Mouse (Mus musculus) CD4-positive, CD25-positive, alpha-beta regulatory T cell, adult 4 months (primary cell): ENCODE measurements around the gene Rps15. TPM values are rescaled to one million over a fixed set of nuclear protein-coding genes. Genes with fewer than 3 reads are reported as not detected.
"Not testable (repeated sequence)": the region's sequence is repeated elsewhere in the genome, so short reads cannot be mapped to it uniquely, and the experiment has no call there.

Experiments used
- ATAC-seq: one replicate; pipeline ENCODE4 v1.8.0; 2017
- polyA plus RNA-seq, 2 experiments: library from polyadenylated mRNA; unstranded; fragments of 100-300 nt; shearing (Covaris generic); gene quantifications; one replicate each; pipeline ENCODE4 v1.2.1; 2017

Gene Rps15
- 1,000 to 10,000 TPM; 1,622 to 1,794 TPM for polyA plus RNA-seq

DNA sequence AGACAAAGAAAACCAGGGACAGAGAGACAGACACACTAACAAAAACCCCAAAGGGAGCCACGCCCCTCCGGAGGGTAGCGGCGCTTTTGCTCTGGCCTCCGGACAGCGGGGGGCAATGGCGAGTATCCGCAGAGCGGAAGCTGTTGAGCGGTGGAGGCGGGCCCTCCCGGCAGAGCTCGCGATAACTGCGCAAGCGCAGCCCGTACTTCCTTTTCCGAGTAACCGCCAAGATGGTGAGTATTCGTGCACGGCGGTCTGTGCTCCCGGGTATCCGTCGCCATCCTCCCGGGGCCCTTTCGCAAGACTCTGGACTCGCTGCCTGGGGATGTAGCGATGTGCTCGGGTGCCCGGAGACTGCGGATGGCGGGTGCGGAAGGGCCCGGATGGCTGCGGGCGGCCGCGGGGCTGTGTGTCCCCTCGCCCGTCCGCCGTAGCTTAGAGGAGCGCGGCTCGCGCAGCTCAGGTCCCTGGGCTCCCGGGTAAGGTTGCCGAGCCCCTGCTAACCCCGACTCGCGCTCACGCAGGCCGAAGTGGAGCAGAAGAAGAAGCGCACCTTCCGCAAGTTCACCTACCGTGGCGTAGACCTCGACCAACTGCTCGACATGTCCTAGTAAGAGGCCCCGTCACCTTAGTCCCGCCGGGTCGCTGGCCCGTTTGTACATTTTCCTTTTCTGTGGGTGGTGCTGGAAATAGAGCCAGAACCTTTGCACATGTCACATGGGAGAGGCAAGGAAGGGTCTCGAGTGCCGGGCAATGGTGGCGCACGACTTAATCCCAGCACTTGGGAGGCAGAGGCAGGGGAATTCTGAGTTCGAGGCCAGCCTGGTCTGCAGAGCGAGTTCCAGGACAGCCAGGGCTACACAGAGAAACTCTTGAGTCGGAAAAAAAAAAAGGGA is at the start of gene Rps15:
Gene Rps15 (plus strand): TSS at position 203 of the 896 bp plus-strand sequence.
- ATAC-seq = peak; percentile 91

DNA sequence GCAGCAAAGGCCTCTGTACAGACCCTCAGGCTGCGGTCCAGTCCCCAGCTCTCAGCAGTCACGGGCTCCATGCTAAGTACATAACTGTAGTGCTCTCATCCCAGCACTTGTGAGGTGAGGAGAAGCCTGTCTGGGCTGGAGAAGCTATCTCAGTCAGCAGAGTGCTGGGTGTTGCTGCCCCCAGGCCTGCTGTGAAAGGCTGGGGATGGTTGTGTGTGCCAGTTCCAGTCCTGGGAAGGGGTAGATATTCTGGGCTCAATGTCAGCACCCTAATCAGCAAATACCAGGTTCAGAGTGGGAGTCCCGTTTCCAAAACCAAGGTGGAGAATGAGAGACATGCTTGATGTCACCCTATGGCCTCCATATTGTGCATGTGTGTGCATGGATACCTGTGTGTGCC is 49.6 kb upstream of the Rps15 start:
- no peak for ATAC-seq

DNA sequence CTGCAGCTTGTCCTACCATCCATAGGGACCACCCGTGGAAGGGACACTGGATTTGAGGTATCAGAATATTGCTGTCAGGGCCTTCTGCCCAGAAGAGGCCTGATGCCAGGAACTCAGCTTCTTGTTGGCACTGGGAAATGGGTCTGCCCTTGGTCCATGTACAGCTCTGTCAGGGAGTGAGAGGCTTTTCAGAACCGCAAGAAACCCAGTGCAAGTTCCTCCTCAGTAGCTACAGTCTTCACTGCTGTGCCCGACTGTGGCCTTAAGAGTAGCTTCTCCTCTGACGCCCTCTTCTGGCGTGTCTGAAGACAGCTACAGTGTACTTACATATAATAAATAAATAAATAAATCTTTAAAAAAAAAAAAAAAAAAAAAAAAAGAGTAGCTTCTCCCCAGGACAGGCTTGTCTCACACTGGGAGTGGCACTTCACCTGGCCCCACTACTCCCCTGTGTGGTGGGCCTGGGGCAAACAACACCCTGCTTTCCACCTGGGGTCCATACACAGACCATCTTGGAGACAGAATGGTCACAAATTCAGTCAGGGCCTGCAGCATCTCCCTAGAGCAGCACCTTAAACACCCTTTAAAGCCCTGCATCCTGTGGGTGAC is 47.4 kb upstream of the Rps15 start:
- no peak for ATAC-seq

DNA sequence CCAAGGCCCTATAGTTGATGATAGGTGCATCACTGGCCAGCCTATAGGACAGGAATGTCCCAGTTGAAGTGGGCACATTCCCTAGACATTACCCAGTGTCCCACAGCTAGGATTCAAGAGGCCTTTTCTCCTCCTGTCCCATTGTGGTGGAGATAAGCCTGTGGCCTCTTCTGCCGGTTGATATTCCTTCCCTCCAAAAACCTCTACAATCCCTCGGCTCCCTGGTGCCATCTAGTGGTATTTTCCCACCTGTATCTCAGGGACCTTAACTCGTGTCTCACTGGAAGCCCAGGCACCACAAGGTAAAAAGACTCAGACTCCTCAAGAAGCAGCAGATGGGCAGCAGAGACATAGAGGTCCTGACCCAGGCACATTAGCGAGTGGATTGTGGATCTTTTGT is 46.7 kb upstream of the Rps15 start:
- ATAC-seq = no peak

DNA sequence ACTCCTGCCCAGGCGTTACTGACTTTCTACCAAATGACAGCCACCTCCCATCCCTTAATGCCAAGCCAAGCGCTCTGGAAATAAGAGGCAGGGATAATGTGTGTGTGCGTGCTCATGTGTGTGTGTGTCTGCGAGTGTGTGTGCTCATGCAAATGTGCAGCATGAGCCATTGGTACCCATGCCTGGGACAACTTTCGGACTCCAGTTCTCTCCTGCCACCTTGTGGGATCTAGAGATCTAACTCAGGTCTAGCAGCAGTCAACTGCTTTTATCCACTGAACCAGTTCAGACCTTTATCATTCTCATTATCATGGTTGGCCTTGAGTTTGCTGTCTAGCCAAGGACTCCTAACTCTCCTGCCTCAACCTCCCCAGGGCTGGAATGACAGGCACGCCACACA is 44.4 kb upstream of the Rps15 start:
- ATAC-seq = no peak

DNA sequence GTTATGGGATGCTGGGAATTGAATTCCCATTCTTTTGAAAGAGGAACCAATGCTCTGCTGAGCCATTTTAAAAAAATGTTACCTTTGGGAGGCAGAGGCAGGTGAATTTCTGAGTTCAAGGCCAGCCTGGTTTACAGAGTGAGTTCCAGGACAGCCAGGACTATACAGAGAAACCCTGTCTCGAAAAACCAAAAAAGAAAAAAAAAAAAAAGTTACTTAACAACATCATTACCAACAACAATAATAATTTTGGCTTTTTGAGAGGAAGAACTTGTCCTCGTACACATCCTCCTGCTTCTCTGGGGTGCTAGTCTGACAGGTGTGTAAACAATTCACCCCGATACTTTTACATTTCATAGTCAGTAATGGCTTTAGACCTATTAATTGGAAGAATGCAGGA is 43.8 kb upstream of the Rps15 start:
- ATAC-seq = not testable (repeated sequence)

DNA sequence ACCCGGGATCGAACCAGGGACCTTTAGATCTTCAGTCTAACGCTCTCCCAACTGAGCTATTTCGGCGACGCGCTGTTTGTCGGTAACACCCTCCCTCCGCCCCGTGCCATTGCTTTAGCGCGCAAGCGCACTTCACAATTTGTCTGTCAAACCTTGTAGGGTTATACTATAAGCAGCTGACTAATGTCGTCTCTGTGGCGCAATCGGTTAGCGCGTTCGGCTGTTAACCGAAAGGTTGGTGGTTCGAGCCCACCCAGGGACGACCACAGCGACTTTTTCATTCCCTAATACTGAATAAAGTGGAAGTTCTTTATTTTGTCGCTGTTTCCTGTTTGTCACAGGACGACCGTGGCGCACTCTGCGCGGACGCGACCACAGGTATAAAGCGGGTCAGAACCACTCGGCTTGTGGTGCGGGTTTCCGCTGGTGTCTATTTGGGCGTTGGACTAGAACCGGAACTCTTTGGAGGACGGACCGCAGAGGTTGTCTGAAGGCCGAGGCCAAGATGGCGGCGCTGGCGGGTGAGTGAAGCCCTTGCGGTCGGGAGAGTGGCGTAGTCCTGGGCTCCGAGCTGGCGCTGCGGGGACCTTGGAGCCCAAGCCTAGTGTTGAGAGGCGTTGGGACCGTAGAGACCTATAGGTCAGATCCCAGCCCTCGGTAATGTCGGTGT is 43.1 kb upstream of the Rps15 start, which contains the start of gene Ndufs7:
Gene Ndufs7 (plus strand): TSS at position 151 of the 670 bp plus-strand sequence.
- ATAC-seq = peak; percentile 83

DNA sequence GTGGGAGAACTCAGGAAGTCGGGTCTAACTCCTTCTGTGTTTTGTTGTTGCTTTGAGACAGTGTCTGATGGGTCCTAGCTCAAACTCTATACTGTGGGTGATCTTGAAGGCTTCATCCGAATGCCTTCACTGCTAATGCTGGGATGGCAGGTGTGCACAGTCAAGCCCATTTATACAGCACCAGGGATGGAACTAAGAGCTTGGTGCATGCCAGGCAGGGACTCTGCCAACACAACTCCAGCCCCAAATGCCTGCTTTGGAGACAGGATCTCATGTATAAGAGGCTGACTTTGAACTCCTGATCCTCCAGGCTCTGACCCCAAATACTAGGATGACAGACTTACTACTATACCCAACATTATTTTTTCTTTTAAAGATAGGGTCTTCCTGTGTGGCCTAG is 42.2 kb upstream of the Rps15 start:
- ATAC-seq = no peak

DNA sequence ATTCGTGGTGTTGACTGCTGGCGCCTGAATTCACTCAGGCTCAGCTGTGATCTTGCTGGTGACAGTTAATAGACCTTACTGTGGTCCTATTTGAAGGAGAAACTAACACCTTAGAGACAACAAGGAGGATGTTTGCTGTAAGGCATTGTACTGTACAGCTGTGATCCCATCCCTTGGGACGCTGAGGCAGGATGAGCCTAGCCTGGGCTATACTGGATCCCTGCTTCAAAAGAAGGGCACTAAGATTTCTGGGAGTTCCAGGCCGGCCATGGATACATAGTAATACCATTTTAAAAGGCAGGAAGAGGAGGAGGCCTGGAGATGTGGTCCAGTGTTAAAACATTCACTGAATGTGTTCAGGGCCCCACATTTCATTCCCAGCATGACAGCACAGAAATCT is 41.7 kb upstream of the Rps15 start:
- ATAC-seq = no peak

DNA sequence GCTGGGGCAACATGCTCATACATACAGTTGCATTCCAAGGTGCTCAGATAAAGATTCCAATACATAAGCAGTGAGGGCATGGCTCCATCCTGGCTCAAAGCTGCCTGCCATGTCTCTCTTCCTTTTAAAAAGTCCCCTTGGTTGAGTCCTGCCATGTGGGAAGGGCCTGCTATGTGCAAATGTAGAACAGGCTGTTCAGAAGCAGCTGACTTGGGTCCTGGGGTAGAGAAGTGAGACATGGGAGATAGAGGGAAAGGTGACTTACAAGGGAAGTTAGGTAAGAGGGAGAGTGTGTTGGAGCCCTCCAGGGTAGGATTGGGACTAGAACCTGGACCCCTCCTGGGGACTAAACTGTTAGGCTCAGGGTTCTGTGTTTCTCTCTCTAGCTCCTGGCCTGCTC is 40.2 kb upstream of the Rps15 start:
- no peak for ATAC-seq

DNA sequence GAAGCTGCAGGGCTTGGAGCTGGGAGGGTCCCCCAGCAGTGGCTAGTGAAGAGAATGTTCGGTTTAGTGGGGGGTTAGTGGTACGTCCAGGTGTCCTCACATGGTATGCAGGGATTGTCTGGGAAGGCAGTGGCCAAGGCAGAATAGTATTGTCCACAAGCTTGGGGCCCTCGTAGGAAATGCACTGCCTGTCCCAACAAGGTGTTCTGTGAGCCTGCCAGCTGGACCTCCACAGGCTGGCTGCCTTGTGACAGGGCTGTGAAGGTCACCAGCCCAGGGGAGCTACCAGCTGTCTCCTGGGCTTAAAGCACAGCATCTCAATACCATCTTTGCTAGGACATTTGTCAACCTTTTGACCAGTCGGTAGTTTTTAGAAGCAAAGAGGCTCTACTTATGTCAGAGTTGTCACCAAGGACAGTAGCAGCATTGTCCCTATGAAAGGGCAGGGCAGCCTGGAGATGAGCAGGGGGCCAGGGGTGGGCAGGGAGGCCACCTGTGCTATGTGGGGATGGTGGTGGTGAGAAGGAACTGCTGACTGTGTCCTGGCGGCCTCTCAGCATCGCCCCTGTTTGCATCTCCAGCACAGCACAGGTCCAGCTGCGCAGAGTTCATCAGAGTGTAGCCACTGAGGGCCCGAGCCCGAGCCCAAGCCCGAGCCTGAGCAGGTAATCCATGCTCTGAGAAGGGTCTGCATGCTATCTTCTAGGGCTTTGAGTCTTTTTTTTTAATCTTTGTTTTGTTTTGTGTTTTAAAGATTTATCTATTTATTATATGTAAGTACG is 39.6 kb upstream of the Rps15 start:
- no peak for ATAC-seq

DNA sequence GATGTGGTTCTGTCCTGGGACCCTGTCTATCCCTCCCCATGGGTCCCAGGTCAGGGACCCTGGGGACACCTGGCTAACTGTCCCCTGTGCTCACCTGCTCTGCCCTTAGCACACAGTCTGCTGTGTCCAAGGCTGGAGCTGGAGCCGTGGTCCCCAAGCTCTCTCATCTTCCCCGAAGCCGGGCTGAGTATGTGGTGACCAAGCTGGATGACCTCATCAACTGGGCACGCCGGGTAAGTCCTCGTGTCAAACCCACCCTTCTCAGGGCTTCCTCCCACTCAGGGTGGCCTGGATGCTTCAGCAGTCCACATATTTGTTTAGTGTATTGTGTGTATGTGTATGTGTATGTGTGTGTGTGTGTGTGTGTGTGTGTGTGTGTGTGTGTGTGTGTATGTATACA is 38.7 kb upstream of the Rps15 start:
- no peak for ATAC-seq

DNA sequence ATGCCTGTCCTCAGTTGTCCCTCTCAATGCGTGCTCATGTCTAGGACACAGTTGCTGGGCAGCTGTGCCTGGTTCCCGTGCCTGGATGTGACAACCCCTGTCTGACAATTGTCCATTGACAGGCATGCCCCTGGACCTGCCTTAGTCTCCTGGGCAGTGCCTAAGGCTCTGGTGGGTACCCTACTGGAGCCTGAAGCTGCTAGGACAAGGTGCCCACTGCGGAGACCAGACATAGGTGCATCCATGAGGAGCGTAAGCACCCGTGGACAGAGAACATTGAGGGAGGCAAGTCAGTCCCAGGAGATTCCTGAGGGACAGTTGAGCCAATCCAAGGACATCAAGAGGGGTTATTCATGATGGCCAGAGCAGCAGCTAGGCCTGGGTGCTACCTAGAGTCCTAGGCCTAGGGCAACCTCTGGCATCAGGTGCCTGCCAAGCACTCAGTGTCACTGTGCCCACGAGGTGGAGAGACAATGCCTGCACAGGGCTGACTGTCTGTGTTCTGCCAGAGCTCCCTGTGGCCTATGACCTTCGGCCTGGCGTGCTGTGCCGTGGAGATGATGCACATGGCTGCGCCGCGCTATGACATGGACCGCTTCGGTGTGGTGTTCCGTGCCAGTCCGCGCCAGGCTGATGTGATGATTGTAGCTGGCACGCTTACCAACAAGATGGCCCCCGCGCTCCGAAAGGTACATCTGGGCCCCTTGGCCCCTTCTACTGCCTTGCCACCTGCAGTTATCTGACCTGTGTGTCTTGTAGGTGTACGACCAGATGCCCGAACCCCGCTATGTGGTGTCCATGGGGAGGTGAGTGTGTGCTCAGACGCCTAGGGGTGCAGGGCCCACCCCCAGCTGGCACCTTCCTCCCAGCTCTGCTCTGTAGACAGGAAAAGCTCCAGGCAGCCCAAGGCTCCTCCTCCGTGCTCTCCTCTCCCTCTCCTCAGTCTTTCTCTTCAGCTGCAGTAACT is 37.6 kb upstream of the Rps15 start:
- ATAC-seq = no peak

DNA sequence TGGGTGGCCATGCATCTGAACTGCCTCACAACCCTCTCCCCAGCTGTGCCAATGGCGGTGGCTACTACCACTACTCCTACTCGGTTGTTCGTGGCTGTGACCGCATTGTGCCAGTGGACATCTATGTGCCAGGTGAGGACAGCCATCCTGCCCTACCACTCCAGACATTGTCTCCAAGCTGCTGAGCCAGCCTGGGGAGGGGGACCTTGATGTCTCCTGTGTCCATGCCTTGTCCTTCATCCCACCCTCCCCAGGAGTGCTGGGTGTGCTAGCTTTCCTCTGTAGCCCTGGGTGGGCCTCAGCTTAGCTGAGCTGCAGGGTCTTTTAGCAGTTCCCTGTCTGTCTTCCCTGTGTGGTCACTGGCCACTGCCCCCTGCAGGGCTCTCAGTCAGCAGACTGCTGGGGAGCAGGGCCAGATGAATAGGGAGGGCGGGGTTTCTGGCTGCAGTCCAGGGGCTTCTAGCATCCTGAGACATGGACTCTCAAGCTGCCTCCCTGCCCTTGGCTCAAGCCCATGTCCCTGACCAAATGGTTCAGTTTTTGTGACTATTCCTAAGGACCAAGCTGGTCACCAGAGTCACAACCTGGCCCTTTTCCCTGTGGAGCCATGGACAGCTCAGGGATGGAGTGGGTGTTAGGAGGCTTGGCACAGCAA is 36.2 kb upstream of the Rps15 start:
- ATAC-seq = no peak

DNA sequence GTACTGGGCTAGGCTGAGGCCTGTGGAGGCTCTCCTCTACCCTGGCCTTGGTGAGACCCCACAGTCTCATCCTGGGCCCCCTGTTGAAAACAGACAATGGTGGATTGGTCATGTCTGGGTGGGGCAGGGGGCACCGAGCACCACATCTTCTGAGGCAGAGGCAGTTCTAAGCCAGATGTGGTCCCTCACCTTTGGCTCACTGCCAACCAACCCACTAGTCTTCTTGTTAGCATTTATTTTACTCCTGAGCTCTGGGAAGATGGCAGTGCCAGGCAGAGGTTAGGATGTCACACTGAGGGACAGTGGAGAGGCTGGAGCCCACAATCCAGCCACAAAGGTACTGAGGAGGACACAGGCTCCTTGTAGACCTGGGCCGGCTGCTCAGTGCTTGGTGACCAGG is 34.3 kb upstream of the Rps15 start:
- ATAC-seq = no peak

DNA sequence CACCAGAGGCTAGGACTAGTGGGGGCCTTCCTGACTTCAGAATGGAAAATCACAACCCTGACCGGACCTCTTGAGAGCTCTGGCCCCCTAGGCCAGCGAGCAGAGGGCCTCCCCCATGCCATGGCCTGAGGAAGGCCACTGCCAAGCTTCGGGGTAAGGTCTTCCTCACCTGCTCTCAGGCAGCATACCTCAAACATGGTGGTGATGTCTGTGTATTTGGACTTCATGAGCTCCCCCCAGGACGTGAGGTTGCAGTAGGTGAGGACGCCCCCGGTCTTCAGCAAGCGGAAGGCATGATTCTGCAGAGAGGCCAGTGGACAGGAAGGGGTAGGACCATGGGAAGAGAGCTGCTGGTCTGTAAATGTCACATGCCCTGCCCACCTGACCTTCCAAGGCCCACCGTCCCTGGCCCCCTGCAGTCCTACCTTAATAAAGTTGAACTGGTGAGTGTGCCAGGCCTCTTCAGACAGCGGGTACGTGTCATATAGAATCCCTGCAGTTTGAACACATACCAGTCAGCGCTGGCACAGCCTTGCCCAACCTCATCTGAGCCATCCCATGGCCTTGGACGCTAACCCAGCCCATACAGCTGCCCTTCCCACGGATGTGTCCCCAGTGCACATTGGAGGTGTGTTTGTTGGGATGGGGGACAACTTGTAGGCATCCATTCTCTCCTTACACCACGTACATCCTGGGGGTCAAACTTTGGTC is 33.3 kb upstream of the Rps15 start:
- no peak for ATAC-seq

DNA sequence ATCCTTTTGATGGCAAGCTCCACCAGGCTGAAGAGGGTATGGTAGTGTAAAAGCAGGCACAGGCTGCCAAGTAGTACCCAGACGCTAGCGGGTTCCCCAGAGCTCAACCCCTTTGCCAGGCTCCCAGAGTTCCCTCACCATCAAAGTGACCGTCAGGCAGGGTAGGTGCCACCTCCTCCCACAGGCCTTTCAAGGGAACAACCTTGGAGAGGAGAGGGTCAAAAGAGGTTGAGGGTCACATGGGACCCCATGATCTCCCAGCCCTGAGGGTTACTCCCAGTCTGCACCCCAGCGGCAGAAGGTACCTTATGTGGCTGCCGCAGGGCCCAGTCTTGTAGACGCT is 32.8 kb upstream of the Rps15 start:
- ATAC-seq = no peak

DNA sequence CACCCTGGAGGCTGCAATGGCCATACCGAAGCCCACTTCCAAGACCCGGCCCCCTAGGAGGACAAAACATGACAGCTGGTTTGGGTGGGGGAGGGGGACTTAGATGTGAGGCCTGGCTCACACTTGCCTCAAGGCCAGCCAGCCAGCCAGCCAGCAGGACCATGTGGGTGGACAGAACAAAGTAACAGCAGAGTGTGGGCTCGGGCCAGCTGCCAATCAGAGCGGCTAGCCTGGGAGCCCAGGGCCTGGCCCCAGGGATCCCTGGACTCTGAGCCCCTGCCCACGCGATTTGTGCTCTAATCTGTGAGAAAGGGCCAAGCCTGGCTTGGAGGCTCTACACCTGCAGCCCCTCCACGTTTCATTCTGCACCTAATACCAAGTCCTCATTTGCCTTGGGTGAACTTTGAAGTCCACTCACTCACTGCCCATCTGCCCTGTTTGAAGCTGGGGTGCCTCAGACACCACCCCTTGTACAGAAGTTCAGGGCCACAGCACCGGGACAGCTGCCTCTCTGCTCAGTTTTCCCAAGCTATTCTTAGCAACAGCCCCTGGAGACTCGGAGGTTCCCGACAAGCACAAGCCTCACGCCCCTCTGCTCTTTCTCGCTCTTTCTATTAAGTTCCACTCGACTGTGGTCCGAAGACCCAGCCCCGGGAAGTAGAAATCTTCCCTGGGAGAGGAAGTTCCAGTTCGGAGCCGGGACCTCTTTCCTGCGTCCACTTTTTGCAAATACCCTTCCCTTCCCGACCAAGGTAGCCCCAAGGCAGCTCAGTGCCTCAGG is 32.2 kb upstream of the Rps15 start:
- no peak for ATAC-seq
